Mouse (Mus musculus): ENCODE measurements around the gene Rnf185. TPM values are rescaled to one million over a fixed set of nuclear protein-coding genes. Genes with fewer than 3 reads are reported as not detected.

The Rnf185 gene
- total RNA-seq, 2 experiments from 2014 or later, result 12.7 to 14.4 TPM

DNA sequence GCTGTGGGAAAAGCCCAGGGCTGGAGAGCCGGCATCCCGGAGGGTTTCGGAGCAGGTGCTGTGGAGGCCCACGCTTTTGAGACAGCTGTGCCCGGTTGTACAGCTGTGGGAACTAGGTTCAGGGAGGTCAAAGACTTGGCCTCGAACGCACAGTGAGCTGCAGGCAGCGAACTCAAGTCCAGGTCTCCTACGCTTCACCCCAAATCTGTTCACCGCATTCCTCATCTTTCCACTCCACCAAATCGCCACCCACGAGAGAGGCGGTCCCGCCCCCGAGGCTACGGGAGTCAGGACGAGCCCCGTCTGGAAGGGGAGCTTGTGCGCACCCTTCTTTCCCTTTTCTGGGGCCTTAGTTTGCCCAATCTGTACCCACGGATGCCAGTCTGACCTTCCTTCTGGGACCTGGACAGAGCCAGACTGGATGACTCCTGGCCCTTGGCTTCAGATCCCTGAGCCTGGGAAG is 431 bp downstream of the Rnf185 start:
- peak; percentile 64 for ATAC-seq (ENCODE audit: poor library complexity, severe bottlenecking)

DNA sequence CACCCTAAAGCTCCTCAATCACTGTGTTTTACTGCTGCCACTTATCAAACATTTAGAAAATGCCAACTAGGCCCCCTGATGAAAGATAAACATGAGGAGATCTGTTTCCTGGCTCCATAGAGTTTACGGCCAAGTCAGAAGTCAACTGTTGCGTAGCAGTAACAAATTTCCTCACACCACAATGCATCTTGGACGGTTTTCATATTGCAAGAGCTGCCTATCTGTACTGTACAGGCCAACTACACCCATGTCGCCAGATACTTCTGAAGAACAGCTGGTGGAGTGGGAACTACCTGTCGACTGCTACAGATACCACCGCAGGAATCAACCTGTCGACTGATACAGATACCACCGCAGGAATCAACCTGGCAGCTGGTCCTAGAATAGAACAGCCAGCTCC is 7.3 kb downstream of the Rnf185 start:
- ATAC-seq (ENCODE audit: poor library complexity, severe bottlenecking), result peak; percentile 27; the same call in 1 of the 2 replicates

DNA sequence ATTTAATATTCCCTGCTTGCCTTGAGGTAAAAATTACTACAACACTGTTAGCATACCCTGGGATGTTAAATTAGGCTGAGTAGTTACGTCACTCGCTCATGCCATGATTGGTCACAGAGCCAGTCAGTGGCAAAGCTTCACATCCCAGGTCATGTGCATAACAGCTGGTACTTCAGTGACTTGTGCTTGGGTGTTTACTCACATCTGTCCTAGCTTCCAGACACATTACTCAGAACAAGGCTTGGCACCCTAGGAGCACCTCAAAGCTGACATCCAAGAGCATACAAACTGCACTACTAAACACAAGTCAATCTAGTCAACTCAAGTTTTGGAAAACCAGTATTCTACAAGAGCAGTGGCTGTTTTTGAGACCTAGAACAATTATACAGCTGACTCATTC is 9.1 kb downstream of the Rnf185 start:
- ATAC-seq (ENCODE audit: poor library complexity, severe bottlenecking), result no peak

DNA sequence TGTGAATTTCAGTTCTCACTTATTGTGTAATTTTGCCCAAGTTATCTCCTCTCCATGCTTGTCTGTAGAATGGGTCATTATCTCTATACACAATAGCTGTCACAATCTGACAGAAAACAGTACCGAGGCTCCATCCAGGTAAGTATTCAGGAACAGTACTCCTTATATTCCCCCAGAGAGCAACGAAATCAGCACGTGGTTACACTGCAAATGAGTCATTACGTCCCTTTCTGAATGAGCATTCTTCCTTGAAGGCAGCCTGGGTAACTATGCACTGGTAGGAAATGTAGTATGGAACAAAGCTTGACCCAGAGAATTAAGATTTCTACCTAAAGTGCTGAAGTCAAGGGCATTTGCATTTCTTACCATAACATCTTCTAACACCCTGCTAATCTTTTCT is 9.5 kb downstream of the Rnf185 start:
- ATAC-seq (ENCODE audit: poor library complexity, severe bottlenecking), result no peak

DNA sequence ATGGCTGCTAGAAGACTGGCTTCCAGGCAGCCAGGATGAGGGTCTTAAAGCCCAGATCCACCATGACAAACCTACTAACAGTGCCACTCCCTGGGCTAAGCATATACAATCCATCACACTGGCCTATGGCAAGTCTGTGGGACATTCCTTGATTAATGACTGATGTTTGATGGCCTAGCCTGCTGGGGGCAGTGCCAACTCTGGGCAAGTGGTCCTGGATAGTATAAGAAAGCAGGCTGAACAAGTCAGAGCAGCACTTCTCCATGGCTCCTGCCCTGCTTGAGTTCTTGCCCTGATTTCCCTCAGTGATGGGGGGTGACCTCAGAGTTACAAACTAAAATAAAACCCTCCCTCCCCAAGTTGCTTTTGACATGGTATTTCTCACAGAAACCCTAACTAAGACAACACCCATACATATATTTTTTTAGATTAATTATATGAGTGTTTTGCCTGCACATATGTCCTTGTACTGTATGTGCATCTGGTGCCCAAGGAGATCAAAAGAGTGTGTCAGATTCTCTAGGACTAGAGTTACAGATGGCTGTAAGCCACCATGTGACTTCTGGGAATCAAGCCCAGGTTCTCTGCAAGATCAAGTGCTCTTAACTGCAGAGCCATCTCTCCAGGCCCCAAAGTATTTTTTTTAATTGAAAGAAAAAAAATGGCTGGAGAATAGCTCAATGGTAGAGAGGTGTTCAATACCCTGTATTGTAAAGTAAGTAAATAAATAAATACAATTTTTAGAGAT is 10.3 kb downstream of the Rnf185 start:
- no peak for ATAC-seq (ENCODE audit: poor library complexity, severe bottlenecking)

DNA sequence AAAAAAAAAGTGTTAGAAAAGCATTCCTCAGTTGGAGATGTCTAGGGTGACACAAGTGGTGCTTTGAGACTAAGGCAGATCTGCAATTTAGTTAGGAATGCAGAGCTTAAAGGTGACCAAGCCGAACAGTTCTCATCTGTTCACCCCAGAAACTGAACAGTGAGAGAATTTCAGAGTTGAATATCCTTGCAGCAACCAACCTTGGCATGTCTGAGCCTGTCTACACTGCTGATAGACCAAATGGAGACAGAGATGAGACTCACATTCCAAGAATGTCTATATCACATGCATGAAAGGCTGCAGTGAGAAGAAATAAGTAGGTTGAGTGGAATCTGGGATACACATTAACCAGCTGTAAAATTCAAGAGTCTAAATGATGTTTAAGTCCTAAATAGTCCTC is 14.5 kb downstream of the Rnf185 start:
- no peak for ATAC-seq (ENCODE audit: poor library complexity, severe bottlenecking)

DNA sequence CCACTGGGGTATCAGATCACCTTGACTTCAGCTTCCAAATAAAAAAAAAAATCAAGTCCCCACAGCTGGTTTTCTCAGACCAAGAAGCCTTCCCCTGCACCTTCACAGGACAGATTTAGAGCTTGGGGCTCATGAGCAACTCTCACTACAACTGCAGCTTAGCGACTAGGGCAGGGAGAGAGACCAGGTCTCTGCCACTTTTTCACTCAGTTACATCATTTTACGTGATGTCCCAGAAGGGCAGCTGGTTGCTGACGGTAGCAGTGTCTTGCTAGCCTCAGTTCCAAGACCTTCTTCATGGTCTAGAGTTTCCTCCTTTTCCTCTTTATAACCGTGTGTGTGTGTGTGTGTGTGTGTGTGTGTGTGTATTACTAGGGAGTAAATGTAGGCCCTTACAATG is 18.4 kb downstream of the Rnf185 start:
- no peak for ATAC-seq (ENCODE audit: poor library complexity, severe bottlenecking)

DNA sequence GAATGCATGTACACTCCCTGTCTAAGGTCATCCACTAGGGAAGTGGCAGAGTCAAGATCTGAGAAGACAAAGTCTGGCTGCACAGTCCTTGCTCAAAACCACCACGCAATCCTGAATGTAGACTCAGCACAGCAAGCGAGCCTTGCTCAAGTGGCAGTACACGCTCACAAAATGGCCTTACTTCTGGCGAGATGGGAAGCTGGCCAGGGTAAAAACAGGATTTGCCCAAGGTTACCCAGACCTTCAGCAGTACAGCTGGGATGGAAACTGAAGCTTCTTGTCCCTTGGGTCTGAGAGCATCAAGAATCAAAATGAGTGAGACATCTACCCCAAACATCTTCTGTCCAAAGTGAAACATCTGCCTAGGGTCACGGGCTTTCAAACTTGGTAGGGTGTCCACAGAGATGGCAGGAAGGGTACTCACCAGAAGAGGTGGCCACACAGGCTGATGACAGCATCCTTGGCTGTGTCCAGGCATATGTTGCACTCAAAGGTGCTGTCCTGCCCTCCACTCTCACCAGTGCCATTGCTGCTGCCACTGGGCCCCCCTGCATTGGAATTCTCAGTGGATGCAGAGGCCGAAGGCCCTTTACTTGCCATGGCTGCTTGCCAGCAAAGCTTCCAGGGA is 20.1 kb downstream of the Rnf185 start:
- no peak for ATAC-seq (ENCODE audit: poor library complexity, severe bottlenecking)

DNA sequence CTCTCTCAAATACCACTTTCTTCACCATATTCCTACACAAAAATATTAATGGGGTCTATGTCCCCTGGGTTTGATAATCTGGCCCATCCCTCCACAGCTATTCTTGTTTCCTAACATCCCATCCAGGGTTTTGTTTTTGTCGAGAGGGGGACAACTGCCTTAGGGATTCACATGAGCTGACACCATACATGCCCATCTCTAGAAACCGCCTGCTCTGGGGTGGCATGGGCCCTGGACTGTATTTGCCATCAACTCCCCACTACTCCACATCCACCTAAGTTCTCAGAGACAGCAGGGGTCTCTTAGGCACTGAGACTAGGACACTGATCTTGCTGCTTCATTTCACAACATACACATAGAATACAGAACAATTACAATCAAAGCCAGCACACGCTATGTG is 20.6 kb downstream of the Rnf185 start:
- no peak for ATAC-seq (ENCODE audit: poor library complexity, severe bottlenecking)

DNA sequence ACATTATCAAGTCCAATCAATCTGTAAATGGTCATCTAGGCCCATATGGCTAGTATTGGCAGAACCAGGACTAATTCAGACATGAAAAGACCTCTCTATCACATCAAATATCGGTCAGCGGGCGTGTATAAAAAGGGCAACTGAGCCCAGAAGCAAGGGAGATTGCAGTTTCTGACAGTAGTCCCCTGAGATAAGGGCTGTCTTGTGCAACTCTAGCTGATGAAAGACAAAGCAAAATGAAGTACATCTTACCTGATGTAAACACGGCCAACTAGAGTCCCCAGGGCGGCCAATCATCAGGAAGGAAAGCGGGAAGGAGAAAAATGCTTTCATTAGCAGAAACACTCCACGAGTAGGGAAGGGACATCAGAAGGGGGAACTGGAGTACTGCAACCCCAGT is 23.5 kb downstream of the Rnf185 start:
- ATAC-seq (ENCODE audit: poor library complexity, severe bottlenecking), result no peak

DNA sequence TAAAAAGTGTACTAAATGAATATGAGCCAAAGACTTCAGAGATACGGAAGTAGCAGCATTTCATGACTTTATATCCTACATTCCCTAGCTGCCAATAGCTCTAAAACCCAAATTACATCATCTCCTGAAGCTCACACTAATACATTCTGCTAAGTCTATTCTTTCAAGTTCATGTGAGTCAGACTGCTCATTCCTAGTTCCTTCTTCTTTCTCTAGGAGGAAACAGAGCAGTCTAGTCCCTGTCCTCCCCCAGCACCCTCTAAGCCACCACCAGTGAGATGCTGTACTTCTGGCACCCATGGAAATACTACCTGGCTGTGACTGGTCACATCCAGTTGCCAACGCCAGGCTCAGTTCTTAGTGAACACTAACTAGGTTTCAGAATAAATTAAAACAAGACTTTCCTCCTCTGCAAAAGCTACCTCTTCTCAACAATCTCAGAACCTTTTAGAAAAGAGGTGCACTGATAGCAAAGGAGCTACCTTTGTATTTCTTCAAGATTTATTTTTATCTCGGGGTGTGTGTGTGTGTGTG is 24.4 kb downstream of the Rnf185 start:
- ATAC-seq (ENCODE audit: poor library complexity, severe bottlenecking), result no peak

DNA sequence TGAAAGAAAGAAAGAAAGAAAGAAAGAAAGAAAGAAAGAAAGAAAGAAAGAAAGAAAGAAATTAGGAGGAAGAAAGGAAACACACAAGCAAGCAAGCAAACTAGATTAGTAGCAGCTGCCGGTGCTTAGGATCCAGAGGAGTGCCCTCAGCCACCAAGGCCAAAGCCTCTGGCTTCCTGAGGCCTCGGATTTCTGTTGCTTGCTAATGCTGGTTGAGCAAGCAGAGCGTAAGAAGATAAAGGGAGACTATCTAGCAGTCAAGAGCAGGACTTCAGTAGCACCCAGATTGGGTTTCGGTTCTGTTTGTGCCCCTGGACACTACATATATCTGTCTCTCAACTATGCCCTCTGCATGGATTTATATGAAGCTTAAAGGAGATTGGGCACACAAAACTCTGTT is 29.9 kb downstream of the Rnf185 start:
- no peak for ATAC-seq (ENCODE audit: poor library complexity, severe bottlenecking)

DNA sequence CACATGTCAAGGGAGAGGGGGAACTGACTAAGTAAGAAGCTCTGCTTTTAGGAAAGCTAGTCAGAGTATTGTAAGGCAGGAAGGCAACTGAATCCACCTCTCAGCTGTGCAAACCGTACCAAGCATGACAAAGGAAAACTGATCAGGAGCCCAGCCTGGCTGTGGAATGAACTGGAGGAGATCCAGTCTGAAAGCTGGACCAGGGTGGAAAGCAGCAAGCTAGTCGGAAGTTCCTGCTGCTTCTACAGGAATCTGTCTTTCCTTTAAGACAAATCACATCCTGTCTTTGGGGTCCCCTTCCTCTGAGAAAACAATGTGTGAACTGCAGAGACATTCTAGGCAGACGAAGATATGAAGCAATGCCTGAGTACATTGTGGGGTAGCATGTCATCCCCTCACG is 33.4 kb downstream of the Rnf185 start:
- no peak for ATAC-seq (ENCODE audit: poor library complexity, severe bottlenecking)

DNA sequence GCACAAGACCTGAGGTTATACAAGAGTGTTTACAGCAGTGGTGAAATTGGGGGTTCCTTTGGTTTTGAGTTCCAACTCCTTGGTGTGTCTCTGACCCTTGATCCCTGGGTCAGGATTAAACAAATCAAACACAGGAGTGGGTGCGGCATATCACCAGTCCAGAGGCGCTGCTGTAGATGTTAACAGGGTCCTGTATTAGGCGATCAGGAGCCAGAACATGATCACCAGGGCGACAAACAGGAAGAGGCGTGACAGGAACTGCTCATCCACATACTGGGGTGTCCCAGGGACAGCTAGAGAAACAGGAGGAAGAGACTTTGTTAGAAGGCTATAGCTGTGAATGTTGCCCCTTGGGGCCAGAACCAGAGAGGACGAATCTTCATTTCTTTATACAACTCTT is 34.4 kb downstream of the Rnf185 start:
- no peak for ATAC-seq (ENCODE audit: poor library complexity, severe bottlenecking)

DNA sequence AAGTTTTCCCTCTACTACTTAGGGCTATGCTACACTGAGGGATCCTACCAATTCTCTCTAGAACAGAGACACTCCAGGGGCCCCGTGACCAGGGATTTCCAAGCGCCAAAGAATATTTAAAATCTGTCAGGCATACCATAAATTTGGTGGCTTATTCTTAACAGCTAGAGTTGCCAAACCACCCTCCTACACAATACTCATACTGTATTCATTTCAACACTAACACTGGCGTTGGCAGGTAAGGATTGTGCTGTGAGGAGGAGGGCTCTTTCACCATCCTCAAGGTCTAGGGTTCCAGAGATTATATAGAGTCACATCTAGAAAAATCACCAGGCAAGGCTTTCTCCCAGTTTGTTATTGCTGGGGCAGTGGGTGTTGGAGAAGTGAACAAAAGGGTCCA is 35.8 kb downstream of the Rnf185 start:
- ATAC-seq (ENCODE audit: poor library complexity, severe bottlenecking), result no peak

DNA sequence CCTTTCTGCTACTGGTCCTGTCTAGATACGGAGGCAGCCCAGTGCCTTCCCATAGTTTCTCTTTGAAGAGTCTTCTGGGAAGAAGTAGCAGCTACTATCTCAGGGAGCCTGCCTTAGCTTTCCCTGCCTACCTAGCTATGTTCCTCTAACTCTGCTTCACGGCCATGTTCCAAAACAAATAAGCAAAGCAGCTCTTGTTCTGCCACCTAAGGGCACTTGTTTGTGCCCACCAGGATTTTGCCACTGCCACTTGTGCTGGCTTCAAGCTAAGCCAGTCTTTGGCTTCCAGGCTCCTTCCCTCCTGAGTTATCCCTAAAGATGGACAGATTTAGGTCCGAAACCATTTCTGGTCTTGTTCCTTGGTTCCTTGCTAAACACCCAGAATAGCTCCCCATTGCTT is 40.1 kb downstream of the Rnf185 start:
- no peak for ATAC-seq (ENCODE audit: poor library complexity, severe bottlenecking)

DNA sequence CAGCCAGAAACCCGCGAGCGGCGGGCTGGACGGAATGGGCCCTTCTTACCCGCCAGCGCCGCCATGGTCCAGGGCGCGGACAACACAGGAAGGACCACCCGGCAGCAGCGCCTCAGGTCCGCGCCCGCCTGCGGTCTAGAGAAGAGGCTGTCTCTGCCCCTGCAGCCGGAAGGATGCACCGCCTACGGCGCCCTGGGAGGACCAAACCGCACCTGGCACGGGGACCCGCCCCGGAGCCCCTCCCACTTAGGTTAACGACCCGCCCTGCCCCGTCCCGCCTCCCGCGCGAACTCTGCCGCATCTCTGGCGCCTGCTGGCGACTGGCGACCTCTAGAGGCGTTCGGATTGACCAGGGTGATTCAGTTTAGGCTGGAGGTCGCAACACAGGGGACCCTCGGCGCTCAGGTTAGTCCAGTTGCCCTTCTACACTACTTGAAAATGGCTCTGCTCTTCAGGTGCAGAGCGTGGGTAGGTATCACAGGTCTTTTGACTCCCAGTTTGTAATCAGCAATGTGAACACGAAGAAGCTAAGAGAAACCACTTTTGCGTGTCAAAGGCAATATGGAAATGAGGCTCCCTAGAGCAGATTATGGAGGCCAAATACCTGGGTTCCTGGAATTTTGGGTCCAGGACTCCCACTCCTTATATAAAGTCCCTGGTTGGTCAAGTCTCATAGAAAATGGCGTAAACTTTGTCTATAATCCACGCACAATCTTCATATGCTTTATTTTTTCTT is 43.0 kb downstream of the Rnf185 start, which contains the start of gene Limk2:
Limk2 (minus strand) TSS at position 193 of the 736 bp plus-strand sequence.
- ATAC-seq (ENCODE audit: poor library complexity, severe bottlenecking), result peak; percentile 99

DNA sequence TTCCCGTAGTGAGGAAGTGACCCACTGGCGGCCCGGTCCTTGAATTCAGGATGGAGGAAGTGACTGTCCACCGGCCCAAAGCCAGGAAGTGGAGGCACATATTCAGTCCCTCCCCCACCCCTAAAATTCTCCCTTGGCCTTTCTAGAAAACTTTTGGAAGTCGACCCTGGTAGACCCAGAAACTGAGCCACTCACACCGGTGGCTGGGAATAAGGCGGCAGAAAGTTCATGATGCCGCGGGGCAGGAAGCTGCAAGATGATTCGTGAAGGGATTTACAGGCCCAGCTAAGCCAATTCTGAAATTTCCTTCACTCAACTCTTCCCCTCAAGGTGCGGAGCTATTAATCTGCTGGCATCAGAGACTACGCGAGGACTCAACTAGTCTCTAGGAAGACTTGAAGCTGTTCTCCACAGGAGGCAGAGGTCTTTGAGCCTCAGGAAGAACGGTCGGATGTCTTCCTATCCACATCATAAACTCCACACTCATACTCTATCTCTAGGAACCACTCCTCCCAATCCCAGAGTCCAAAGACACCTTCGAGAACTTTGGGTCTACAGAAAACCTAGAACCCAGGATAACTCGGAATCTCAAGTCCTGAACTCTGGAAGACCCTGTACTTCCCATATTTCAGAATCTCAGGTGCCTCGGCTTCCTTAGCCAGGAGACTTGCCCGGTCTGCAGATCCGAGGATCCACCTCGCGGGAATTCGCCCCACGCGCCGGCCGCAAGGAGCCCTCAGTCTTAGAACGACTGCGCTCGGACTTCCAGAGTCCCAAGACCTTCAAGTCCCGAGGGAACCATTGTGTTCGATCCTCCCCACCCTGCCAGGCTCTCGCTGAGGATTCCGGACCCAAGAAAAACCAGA is 43.8 kb downstream of the Rnf185 start:
- peak; percentile 1; the same call in 1 of the 2 replicates for ATAC-seq (ENCODE audit: poor library complexity, severe bottlenecking)

DNA sequence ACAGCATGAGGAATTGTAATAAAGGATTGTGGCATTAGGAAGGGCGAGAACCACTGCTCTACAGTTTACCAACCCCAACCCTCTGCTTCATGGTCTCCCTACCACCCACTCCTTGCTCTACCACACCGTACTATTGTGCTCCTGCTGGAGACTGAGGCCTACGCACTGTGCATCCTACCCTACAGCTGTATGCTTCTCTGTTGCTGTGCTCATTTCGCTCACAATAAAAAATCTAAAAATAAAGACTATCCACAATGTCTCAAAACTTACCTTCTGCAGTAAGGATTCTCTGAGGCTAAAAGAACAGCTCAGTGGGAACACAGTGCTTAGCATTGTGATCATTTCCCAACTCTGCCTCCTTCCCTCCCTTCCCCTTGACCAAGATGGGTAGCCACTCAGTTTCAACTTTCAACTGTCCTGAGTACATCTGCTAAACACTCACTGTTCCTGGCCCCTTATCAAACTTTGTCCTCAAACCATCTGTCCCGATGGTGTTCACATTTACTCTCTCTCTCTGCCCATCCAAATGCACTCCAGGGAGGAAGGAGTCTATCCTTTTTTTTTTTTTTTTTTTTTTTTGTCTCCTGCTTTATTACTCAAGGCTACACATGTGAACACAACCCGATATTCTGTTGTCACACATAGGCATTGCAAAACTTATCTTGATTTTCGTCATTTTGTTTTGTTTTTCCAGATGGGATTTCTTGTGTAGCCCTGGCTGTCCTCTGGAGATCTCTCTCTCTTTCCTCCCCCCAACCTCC is 47.7 kb downstream of the Rnf185 start:
- no peak for ATAC-seq (ENCODE audit: poor library complexity, severe bottlenecking)

DNA sequence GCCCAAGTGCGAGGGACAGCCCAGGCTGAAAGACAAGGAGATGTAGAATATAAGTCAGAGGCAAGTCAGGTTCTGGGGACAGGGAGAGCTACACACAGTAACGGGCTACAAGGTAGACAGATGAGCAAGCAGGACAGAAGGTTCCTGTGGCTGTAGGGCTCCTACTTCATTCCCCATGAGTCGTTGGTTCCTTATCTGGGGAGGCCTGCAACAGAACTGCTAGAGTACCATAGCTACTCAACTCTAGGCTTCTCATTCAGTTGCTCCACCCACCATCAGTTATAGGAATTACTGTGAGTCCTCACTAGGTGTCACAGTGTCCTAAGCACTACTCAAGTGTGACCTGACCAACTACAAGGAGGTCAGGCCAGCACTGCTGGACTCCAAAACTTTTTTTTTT is 49.1 kb downstream of the Rnf185 start:
- peak; percentile 60 for ATAC-seq (ENCODE audit: poor library complexity, severe bottlenecking)
